Mouse (Mus musculus): Measurements from ENCODE around the gene Gm8369. TPM values are rescaled to one million over a fixed set of nuclear protein-coding genes. Genes with fewer than 3 reads are reported as not detected.
"Not testable (repeated sequence)": the region's sequence is repeated elsewhere in the genome, so short reads cannot be mapped to it uniquely, and the experiment has no call there.

Gm8369 gene
- total and polyA plus RNA-seq, 2 experiments from 2014 or later, result not detected

DNA sequence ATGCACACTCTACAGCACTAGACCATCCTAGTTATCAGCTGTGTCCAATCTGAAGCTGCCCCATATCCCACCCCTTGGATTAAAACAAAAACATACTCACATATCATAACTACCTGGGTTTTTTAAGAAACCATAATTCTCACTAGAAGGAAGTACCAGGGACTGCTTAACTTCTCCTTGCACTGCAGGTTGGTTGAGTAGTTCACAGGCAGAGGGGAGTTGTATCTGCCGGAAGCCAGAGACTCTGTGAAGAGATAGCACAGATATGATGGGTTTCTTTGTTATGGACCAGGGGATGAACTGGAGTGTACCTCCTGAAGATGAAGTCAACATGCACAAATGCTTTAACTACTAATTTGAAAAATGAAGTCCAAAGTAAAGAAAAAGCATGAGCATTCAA is 15.1 kb downstream of the Gm8369 start:
- H3K4me2 ChIP-seq (ENCODE audit: low read depth, low read length, poor library complexity, severe bottlenecking), result no peak overlapping the region
- H3K27ac ChIP-seq (ENCODE audit: low read depth, low read length), result no peak overlapping the region
- H3K4me3 ChIP-seq (ENCODE audit: low read depth, low read length), result no peak overlapping the region
- no peak overlapping the region for H3K9ac ChIP-seq (replicated peaks; ENCODE audit: low read length, poor library complexity, severe bottlenecking)
- H3K4me1 ChIP-seq (ENCODE audit: insufficient read depth, low read length), result no peaks in the 10 kb centered on the region
- DNase-seq (ENCODE audit: low spot score) (no peak), ATAC-seq (ENCODE audit: low FRiP score) (no peak)
- WGBS, result 92% methylated on average over 1 of the region's 1 CpGs
- no peaks in the 10 kb centered on the region for H3K36me3 ChIP-seq (ENCODE audit: insufficient read depth, low read length)
- no peaks in the 10 kb centered on the region for H3K9me3 ChIP-seq (ENCODE audit: low read length)
- H3K27me3 ChIP-seq (ENCODE audit: insufficient read depth, low read length), result no peaks in the 10 kb centered on the region
- TF ChIP-seq CTCF (IDR thresholded peaks at IDR 0.05), result no peak

DNA sequence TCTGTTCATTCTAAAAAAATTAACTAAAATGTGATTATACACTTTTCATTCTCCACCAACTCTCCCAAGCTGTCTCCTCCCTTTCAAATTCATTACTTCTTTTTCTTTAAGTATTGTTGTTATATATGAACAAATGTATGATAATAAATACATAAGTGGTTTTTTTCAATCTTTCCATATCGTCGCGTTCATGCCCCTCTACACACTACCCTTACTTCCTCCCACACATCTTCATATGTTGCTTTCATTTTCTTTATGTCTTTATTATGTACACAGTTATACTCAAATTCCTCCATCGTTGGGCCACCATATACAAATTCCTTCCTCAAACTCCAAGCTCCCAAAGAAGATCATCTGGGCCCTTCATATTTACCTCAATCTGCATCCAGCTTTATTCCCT is 15.6 kb downstream of the Gm8369 start:
- Histone ChIP-seq H3K4me2 (ENCODE audit: low read depth, low read length, poor library complexity, severe bottlenecking) (no peak overlapping the region), H3K4me1 (ENCODE audit: insufficient read depth, low read length) (no peaks in the 10 kb centered on the region), H3K27me3 (ENCODE audit: insufficient read depth, low read length) (no peaks in the 10 kb centered on the region), H3K9ac (replicated peaks; ENCODE audit: low read length, poor library complexity, severe bottlenecking) (no peak overlapping the region), H3K36me3 (ENCODE audit: insufficient read depth, low read length) (no peaks in the 10 kb centered on the region), H3K27ac (ENCODE audit: low read depth, low read length) (no peak overlapping the region), H3K4me3 (ENCODE audit: low read depth, low read length) (no peak overlapping the region), H3K9me3 (ENCODE audit: low read length) (no peaks in the 10 kb centered on the region)
- no peak for DNase-seq (ENCODE audit: low spot score)
- no peak for ATAC-seq (ENCODE audit: low FRiP score)
- no peak for TF ChIP-seq CTCF (IDR thresholded peaks at IDR 0.05)
- 87% methylated on average over 4 of the region's 4 CpGs for WGBS

DNA sequence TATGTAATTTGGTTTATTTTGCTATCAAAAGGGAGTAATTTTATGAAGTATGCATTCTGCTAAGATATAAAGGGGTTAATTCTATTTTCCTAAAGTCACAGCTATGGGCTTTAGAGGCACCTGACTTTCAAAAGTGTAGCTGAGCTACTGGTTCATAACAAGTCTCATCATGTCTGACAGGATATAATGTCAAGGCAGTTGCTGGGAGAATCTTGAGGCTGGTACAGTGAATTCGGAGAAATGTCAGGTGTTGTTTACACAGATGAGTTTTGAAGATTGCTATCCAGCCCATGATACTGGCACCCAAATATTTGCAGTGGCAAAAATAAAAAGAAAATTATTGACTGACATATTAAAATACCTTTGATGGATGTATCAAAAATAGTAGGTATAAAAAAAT is 19.1 kb downstream of the Gm8369 start:
- 89% methylated on average over 1 of the region's 1 CpGs for WGBS
- no peaks in the 10 kb centered on the region for H3K27me3 ChIP-seq (ENCODE audit: insufficient read depth, low read length)
- TF ChIP-seq CTCF (IDR thresholded peaks at IDR 0.05), result no peak
- DNase-seq (ENCODE audit: low spot score), result no peak
- H3K27ac ChIP-seq (ENCODE audit: low read depth, low read length), result no peak overlapping the region
- no peaks in the 10 kb centered on the region for H3K4me1 ChIP-seq (ENCODE audit: insufficient read depth, low read length)
- no peak for ATAC-seq (ENCODE audit: low FRiP score)
- no peak overlapping the region for H3K9ac ChIP-seq (replicated peaks; ENCODE audit: low read length, poor library complexity, severe bottlenecking)
- H3K4me3 ChIP-seq (ENCODE audit: low read depth, low read length), result no peak overlapping the region
- no peaks in the 10 kb centered on the region for H3K9me3 ChIP-seq (ENCODE audit: low read length)
- no peaks in the 10 kb centered on the region for H3K36me3 ChIP-seq (ENCODE audit: insufficient read depth, low read length)
- no peak overlapping the region for H3K4me2 ChIP-seq (ENCODE audit: low read depth, low read length, poor library complexity, severe bottlenecking)

DNA sequence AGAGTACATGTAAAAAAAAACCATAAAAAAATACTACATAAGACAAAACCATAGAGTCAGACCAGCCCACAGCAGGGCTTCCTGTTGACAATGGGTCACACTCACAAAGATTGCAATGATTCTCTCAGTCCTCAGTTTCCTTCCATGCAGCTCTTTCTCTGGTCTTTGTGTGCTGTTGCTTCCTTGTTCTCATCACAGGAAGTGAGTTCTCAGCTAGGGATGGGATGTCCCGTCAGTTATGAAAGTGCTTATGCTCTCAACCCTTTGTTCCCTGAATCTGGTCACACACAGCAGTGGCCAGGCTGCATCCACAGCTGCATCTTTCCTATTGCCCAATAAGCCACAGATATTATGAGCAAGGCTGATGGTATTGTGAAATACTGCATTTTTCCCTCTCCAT is 27.7 kb downstream of the Gm8369 start:
- H3K36me3 ChIP-seq (ENCODE audit: insufficient read depth, low read length), result no peaks in the 10 kb centered on the region
- no peaks in the 10 kb centered on the region for H3K4me1 ChIP-seq (ENCODE audit: insufficient read depth, low read length)
- no peaks in the 10 kb centered on the region for H3K27me3 ChIP-seq (ENCODE audit: insufficient read depth, low read length)
- no peak overlapping the region for H3K4me2 ChIP-seq (ENCODE audit: low read depth, low read length, poor library complexity, severe bottlenecking)
- WGBS, result 50% methylated on average over 1 of the region's 1 CpGs
- no peaks in the 10 kb centered on the region for H3K9me3 ChIP-seq (ENCODE audit: low read length)
- H3K4me3 ChIP-seq (ENCODE audit: low read depth, low read length), result no peak overlapping the region
- no peak for TF ChIP-seq CTCF (IDR thresholded peaks at IDR 0.05)
- no peak for ATAC-seq (ENCODE audit: low FRiP score)
- DNase-seq (ENCODE audit: low spot score), result no peak
- no peak overlapping the region for H3K27ac ChIP-seq (ENCODE audit: low read depth, low read length)
- no peak overlapping the region for H3K9ac ChIP-seq (replicated peaks; ENCODE audit: low read length, poor library complexity, severe bottlenecking)

DNA sequence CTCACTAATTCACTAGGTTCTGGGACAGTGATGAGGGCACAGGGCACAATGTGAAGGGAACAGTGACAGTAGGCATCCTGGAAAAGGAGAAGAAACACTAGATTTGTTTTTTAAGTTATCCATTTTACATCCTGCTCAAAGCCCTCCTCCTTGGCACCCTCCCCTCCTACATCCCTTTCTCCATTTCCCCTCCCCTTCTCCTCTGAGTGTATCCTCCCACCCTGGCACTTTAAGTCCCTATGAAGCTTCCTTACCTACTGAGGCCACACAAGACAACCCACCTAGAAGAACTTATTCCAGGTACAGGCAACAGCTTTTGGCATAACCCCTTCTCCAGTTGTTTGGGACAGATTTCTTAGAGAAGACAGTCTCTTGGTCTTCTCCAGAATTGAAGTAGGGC is 30.5 kb downstream of the Gm8369 start, which contains the start of gene Ms4a6b:
Gene Ms4a6b, plus strand, starts transcription at position 267 of the 400 bp plus-strand sequence.
- Histone ChIP-seq H3K4me2 (ENCODE audit: low read depth, low read length, poor library complexity, severe bottlenecking) (no peak within 1 kb of the TSS), H3K9ac (replicated peaks; ENCODE audit: low read length, poor library complexity, severe bottlenecking) (no peak within 1 kb of the TSS), H3K36me3 (ENCODE audit: insufficient read depth, low read length) (no peaks in the 10 kb centered on the region), H3K4me1 (ENCODE audit: insufficient read depth, low read length) (no peaks in the 10 kb centered on the region), H3K27me3 (ENCODE audit: insufficient read depth, low read length) (no peaks in the 10 kb centered on the region), H3K9me3 (ENCODE audit: low read length) (no peaks in the 10 kb centered on the region), H3K27ac (ENCODE audit: low read depth, low read length) (no peak within 1 kb of the TSS), H3K4me3 (ENCODE audit: low read depth, low read length) (no peak within 1 kb of the TSS)
- no peak for TF ChIP-seq CTCF (IDR thresholded peaks at IDR 0.05)
- no peak for ATAC-seq (ENCODE audit: low FRiP score)
- DNase-seq (ENCODE audit: low spot score), result no peak

DNA sequence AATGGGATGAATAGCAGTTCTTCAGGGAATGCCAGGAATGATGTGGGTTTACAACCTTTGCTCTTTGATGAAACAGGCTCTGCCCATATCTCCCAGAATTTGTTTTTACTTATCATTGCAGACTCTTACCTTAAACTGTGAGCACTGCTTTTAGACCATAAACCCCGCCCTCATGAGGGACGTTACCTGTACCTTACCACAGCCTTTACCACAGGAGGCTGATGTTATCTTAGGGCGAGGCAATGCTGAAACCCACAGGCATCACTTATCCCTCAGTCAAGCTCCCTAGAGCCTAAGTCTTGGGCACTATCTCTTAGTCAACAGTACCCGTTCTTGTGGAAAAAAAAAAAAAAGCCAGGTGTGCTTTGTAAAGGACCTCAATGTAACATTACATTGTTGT is 31.1 kb downstream of the Gm8369 start:
- Histone ChIP-seq H3K9ac (replicated peaks; ENCODE audit: low read length, poor library complexity, severe bottlenecking) (no peak overlapping the region), H3K27ac (ENCODE audit: low read depth, low read length) (no peak overlapping the region), H3K9me3 (ENCODE audit: low read length) (no peaks in the 10 kb centered on the region), H3K27me3 (ENCODE audit: insufficient read depth, low read length) (no peaks in the 10 kb centered on the region), H3K4me3 (ENCODE audit: low read depth, low read length) (no peak overlapping the region), H3K36me3 (ENCODE audit: insufficient read depth, low read length) (no peaks in the 10 kb centered on the region), H3K4me2 (ENCODE audit: low read depth, low read length, poor library complexity, severe bottlenecking) (no peak overlapping the region), H3K4me1 (ENCODE audit: insufficient read depth, low read length) (no peaks in the 10 kb centered on the region)
- WGBS, result 76% methylated on average over 4 of the region's 4 CpGs
- TF ChIP-seq CTCF (IDR thresholded peaks at IDR 0.05), result no peak
- DNase-seq (ENCODE audit: low spot score) (no peak), ATAC-seq (ENCODE audit: low FRiP score) (no peak)

DNA sequence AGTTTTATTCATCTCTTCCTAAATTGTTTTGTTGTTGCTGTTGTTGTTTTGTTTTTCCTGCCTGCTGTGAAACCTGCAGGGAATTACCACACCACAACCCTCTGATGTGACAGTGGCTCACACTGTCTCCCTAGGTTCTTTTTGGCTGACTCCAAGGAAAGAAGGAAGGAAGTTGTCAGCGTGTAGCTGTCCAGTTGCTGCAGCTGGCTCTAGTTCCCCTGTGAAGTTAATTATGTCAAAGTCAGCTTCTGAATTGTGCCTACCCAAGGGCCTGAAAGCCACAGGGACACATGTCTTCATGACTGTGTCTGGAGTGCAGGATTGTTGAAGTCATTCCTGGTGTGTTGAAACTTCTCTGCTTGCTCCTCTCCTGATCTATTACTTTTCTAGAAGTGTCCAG is 31.6 kb downstream of the Gm8369 start:
- not testable (repeated sequence) for DNase-seq (ENCODE audit: low spot score); H3K36me3 ChIP-seq (ENCODE audit: insufficient read depth, low read length); H3K9ac ChIP-seq (replicated peaks; ENCODE audit: low read length, poor library complexity, severe bottlenecking); H3K4me2 ChIP-seq (ENCODE audit: low read depth, low read length, poor library complexity, severe bottlenecking); H3K4me3 ChIP-seq (ENCODE audit: low read depth, low read length); H3K9me3 ChIP-seq (ENCODE audit: low read length); H3K4me1 ChIP-seq (ENCODE audit: insufficient read depth, low read length); H3K27ac ChIP-seq (ENCODE audit: low read depth, low read length); H3K27me3 ChIP-seq (ENCODE audit: insufficient read depth, low read length); ATAC-seq (ENCODE audit: low FRiP score)
- WGBS, result 58% methylated on average over 1 of the region's 1 CpGs

DNA sequence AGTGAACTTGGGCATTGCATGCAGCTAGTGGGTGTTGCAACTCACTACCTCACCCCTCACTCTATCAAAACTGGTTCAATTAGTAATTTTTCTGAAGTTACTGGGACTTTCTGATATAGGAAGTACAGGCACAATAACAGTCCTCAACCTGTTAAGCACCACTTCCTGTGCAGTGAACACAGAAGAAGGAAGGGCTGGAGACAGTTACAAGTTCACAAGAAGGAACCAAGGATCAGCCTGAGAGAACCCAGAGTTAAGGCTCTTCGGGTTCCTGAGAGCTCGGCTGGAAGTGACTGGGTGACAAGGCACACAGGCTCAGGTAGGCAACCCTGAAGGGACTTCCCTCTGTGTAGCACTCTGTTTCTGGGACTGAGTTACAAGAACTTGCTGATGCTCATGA is 32.6 kb downstream of the Gm8369 start:
- not testable (repeated sequence) for H3K4me1 ChIP-seq (ENCODE audit: insufficient read depth, low read length); H3K9me3 ChIP-seq (ENCODE audit: low read length); H3K36me3 ChIP-seq (ENCODE audit: insufficient read depth, low read length); H3K4me3 ChIP-seq (ENCODE audit: low read depth, low read length); H3K9ac ChIP-seq (replicated peaks; ENCODE audit: low read length, poor library complexity, severe bottlenecking); H3K27me3 ChIP-seq (ENCODE audit: insufficient read depth, low read length); H3K4me2 ChIP-seq (ENCODE audit: low read depth, low read length, poor library complexity, severe bottlenecking); ATAC-seq (ENCODE audit: low FRiP score); H3K27ac ChIP-seq (ENCODE audit: low read depth, low read length); DNase-seq (ENCODE audit: low spot score)
- 84% methylated on average over 2 of the region's 2 CpGs for WGBS

Measured in midbrain, postnatal 0 days (tissue).